Mouse (Mus musculus) liver, embryonic 16.5 days (tissue): ENCODE data around the gene Vmn2r17. TPM values are rescaled to one million over a fixed set of nuclear protein-coding genes. Genes with fewer than 3 reads are reported as not detected.

Experiments
- ATAC-seq: fragments of 200-750 bp; cut with Nextera tagmentation; 2 replicates; pipeline ENCODE4 v1.8.0; 2017; ENCODE audit warnings: low read depth, mild to moderate bottlenecking, moderate number of reproducible peaks, moderate library complexity
- H3K27ac ChIP-seq: fragments of 300-500 bp; sonication (generic); 2 replicates; pipeline ENCODE4 v1.5.1; 2014; ENCODE audit warnings: mild to moderate bottlenecking, low read length
- H3K27me3 ChIP-seq: fragments of 300-500 bp; sonication (generic); 2 replicates; pipeline ENCODE4 v1.6.1; 2014; ENCODE audit warnings: low read depth, low read length, mixed read lengths; ENCODE audit not compliant: control insufficient read depth, insufficient read depth
- H3K36me3 ChIP-seq: fragments of 300-500 bp; sonication (generic); 2 replicates; pipeline ENCODE4 v1.6.1; 2014; ENCODE audit warnings: mild to moderate bottlenecking; ENCODE audit not compliant: control insufficient read depth, insufficient read depth
- H3K4me1 ChIP-seq: fragments of 300-500 bp; sonication (generic); 2 replicates; pipeline ENCODE4 v1.6.1; 2014; ENCODE audit warnings: low read depth, low read length, mixed read lengths; ENCODE audit not compliant: control insufficient read depth
- H3K4me2 ChIP-seq: fragments of 300-500 bp; sonication (generic); 2 replicates; pipeline ENCODE4 v1.6.1; 2014; ENCODE audit warnings: low read depth, low read length, mixed read lengths
- H3K4me3 ChIP-seq: fragments of 300-500 bp; sonication (generic); 2 replicates; pipeline ENCODE4 v1.5.1; 2014; ENCODE audit warnings: low read depth, mild to moderate bottlenecking, low read length
- H3K9ac ChIP-seq: fragments of 300-500 bp; sonication (generic); 2 replicates; pipeline ENCODE4 v1.6.1; 2014; ENCODE audit warnings: low read depth, low read length
- H3K9me3 ChIP-seq: fragments of 300-500 bp; sonication (generic); replicated peaks from 2 replicates; pipeline ENCODE4 v1.6.1; 2016; ENCODE audit warnings: low read length; ENCODE audit not compliant: control insufficient read depth
- WGBS: fragments of 180-500 bp; shearing (Covaris S2); extraction: QIAGEN DNeasy Blood & Tissue Kit; methylation state at CpG from one replicate; pipeline ENCODE4 v1.1.7; 2014; ENCODE audit not compliant: insufficient replicate concordance; 5-methylcytosine and 5-hydroxymethylcytosine counted together
- polyA plus RNA-seq: library from polyadenylated mRNA; unstranded; fragments of >200 nt; fragmentation: Nextera tagmentation; extraction: Ambion mirVana; gene quantifications from 2 replicates; pipeline ENCODE4 v1.2.1, GENCODE M21; 2015

Vmn2r17 gene
- polyA plus RNA-seq = not detected in 2 replicates

DNA sequence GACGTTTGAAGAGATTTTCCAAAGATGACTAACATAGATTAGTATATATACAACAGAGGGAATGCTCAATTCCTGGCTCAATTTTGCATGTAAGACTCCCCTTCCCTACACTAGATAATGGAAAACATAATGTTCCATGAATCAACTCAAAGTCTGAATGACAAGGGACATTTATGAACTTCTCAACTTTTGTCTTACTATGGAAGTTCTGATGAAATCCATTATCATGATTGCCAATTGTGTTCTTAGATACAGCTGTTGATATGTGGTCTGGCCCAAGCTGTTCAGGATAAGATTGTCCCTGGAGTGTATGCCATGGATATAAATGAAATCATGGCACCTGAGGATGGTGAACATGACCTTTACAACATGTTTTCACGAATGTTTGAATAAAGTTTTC is at the start of gene Vmn2r17:
Gene Vmn2r17 (plus strand): TSS at position 301 of the 400 bp plus-strand sequence.
- WGBS = 43% methylated on average over 2 of the region's 2 CpGs
- H3K9ac ChIP-seq = no peak within 1 kb of the TSS

DNA sequence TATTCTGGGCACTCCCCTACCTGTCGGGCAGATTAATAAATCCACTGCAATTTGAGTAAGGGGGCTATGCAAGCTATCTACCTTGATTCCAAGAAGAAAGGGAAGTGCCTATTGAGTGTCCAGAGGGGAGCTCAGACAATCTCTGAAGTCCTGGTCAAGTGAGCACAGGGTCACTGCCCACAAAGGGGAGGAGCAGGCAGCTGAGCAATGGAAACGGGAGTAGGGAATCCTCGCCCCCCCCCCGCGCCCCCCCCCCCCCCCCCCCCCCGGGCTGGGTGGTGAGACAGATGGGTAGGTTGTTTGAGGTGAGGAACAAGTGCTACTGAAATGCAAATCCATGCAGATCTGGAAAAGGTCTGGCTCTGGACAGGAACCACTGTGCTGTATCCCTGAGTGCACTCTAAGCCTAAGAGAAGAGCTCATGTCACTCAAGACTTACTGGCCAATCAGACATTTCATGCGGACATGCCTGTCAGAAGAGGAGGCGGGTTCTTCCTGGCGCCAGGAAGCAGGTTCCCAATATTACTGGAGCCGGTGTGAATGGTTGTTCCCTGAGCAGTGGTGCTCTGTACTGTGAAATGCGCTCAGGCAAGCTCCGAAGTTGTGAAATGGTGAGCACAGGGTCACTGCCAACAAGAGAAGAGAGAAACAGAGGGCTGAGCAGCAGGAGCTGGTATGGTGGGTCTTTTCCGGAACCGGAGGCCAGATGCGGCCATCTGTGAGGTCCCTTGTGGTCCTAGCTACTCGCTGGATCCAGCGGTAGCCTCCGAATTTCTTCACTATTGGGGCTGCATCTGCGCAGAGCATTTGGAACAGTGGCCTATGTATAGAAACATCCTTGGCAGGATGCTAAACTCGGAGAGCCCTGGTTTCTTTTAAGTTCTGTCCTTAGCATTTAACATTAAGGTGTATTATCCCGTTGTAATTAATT is 47.4 kb downstream of the Vmn2r17 start:
- Histone ChIP-seq H3K36me3 (no peaks in the 10 kb centered on the region), H3K9ac (no peak overlapping the region), H3K4me2 (peak overlapping the region; percentile 17; the same call in 1 of the 2 replicates), H3K9me3 (no peaks in the 10 kb centered on the region), H3K27ac (no peak overlapping the region), H3K4me1 (no peaks in the 10 kb centered on the region), H3K4me3 (peak overlapping the region; percentile 13; the same call in 1 of the 2 replicates), H3K27me3 (no peaks in the 10 kb centered on the region)
- peak; percentile 48; the same call in 1 of the 2 replicates for ATAC-seq
- WGBS = 20% methylated on average over 17 of the region's 21 CpGs

More for the DNA sequence above, at the start of gene Vmn2r17:
- Histone ChIP-seq H3K36me3 (no peaks in the 10 kb centered on the region), H3K27me3 (no peaks in the 10 kb centered on the region), H3K9me3 (peaks cover 3% of the 10 kb centered on the region; the same call in 1 of the 2 replicates), H3K4me3 (no peak within 1 kb of the TSS), H3K4me2 (no peak within 1 kb of the TSS), H3K4me1 (no peaks in the 10 kb centered on the region), H3K27ac (no peak within 1 kb of the TSS)
- ATAC-seq = no peak

DNA sequence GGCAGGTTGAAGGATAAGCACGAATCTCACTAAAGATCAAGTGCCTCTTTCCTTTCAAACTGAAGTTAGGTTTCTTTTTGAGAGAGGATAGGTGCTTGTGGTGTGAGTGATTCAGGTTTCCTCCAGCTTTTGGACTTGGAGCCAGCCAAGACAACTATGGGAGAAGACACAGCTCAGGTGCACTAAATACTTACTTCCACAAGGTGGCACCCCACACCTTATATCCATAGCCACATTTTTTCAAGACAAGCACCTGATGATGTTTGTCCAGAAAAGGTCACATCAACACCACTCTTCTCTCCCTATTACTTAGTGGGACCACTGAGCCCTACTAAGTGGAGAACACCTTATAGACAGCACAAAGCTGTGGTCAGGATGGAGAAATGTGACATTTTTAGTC is 87.2 kb downstream of the Vmn2r17 start:
- Histone ChIP-seq H3K4me2 (no peak overlapping the region), H3K4me3 (no peak overlapping the region), H3K36me3 (no peaks in the 10 kb centered on the region), H3K9ac (no peak overlapping the region), H3K4me1 (no peaks in the 10 kb centered on the region), H3K9me3 (no peaks in the 10 kb centered on the region), H3K27me3 (no peaks in the 10 kb centered on the region), H3K27ac (no peak overlapping the region)
- 3% methylated on average over 1 of the region's 1 CpGs for WGBS
- no peak for ATAC-seq

Other genes with a start within 250 kb of the Vmn2r17 start
- gene Vmn2r13, start 227.5 kb upstream of the Vmn2r17 start, polyA plus RNA-seq = not detected in 2 replicates
- gene Vmn2r14, start 195.0 kb upstream of the Vmn2r17 start, polyA plus RNA-seq = not detected in 2 replicates
- gene Vmn2r15, start 122.0 kb upstream of the Vmn2r17 start, polyA plus RNA-seq = not detected in 2 replicates
- gene Vmn2r16, start 89.5 kb upstream of the Vmn2r17 start, polyA plus RNA-seq = not detected in 2 replicates
- 4.7 and 5.1 TPM in 2 replicates for gene Crlf2, start 139.3 kb downstream of the Vmn2r17 start, polyA plus RNA-seq